In the genomic region with DNA sequence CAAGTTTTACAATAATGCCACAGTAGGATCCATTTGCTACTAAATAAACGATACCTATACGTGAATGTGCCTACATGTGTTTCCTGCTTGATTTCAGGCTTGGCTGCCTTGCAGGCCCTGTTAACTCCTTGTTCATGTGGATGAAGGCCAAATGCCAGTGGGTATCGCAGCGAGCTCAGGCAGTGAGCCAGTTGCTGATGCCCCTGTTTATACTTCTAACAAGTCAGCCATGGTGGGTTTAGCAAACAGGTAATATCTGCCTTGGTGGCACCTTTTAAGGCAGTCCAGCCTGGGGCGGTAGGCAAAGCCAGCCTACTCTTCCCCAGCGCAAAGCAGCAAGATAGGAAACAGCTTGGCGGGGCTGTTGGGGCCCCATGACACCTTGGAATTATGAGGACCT, we compare ENCODE assay signal across 21 mouse cellular contexts.
DNase-seq lines count a peak whose midpoint lies in the region; TF ChIP-seq lines count a peak whose summit lies in the region.
"Had no signal": no experiment of that assay in that cellular context is flagged by ENCODE, and none has a peak within 500 bp of the region (broad histone marks: within the 10 kb centered on the region; RNA-seq: fewer than 3 reads in every experiment).

No protein-coding gene starts in this region.

- H3K4me1 ChIP-seq in E14TG2a.4 (replicated peaks; ENCODE audit: low read depth, low read length) (peaks cover 18% of the 10 kb centered on the region), ES-Bruce4 (ENCODE audit: control insufficient read depth, insufficient read depth, low read length) (no peaks in the 10 kb centered on the region)
- H3K4me1 ChIP-seq: embryonic facial prominence, embryonic 15.5 days; forebrain, embryonic 15.5 days; intestine, embryonic 15.5 days had no signal

- TF ChIP-seq EP300 in ES-Bruce4 (IDR thresholded peaks at IDR 0.05; ENCODE audit: insufficient read depth, low read depth, low read length), result no peak

- H3K27me3 ChIP-seq in E14TG2a.4 (ENCODE audit: insufficient read depth, low read length) (peaks cover 10% of the 10 kb centered on the region; the same call in 1 of the 2 replicates), ES-Bruce4 (ENCODE audit: control insufficient read depth, insufficient read depth, low read length, poor library complexity, severe bottlenecking) (no peaks in the 10 kb centered on the region)
- H3K27me3 ChIP-seq: embryonic facial prominence, embryonic 15.5 days; forebrain, embryonic 15.5 days; heart, embryonic 15.5 days; intestine, embryonic 15.5 days had no signal

- no peak overlapping the region for H3K9ac ChIP-seq in ES-Bruce4 (ENCODE audit: low read depth, poor library complexity, severe bottlenecking)
- H3K9ac ChIP-seq: embryonic facial prominence, embryonic 15.5 days; forebrain, embryonic 15.5 days; heart, embryonic 15.5 days; hindbrain, embryonic 14.5 days; intestine, embryonic 15.5 days had no signal

- H3K27ac ChIP-seq in ES-Bruce4 (ENCODE audit: insufficient read depth, low read length), result no peak overlapping the region
- H3K27ac ChIP-seq: embryonic facial prominence, embryonic 15.5 days; forebrain, embryonic 10.5 days; forebrain, embryonic 15.5 days; heart, embryonic 10.5 days; heart, embryonic 15.5 days; hindbrain, embryonic 14.5 days; intestine, embryonic 15.5 days had no signal

- H3K9me3 ChIP-seq in E14TG2a.4 (ENCODE audit: low read length) (no peaks in the 10 kb centered on the region), ES-Bruce4 (replicated peaks; ENCODE audit: control insufficient read depth, insufficient read depth, low read length, poor library complexity, severe bottlenecking) (no peaks in the 10 kb centered on the region)
- H3K9me3 ChIP-seq: embryonic facial prominence, embryonic 15.5 days; forebrain, embryonic 10.5 days; forebrain, embryonic 15.5 days; heart, embryonic 10.5 days; heart, embryonic 15.5 days; intestine, embryonic 15.5 days had no signal

- TF ChIP-seq CTCF in E14TG2a.4 (conservative IDR thresholded peaks at IDR 0.05; ENCODE audit: low read length) (no peak), ES-Bruce4 (IDR thresholded peaks at IDR 0.05; ENCODE audit: low read depth, low read length) (no peak)

- H3K36me3 ChIP-seq in E14TG2a.4 (ENCODE audit: insufficient read depth, low read length) (no peaks in the 10 kb centered on the region), ES-Bruce4 (ENCODE audit: control insufficient read depth, insufficient read depth, low read length, poor library complexity, severe bottlenecking) (no peaks in the 10 kb centered on the region)
- H3K36me3 ChIP-seq: embryonic facial prominence, embryonic 15.5 days; forebrain, embryonic 10.5 days; forebrain, embryonic 15.5 days; intestine, embryonic 15.5 days had no signal

- peak; percentile 71 for DNase-seq in cerebellum, adult 9-10 months
- peak; percentile 64 to 66 for DNase-seq in cerebellum, postnatal 25 days
- no peak for DNase-seq in MN1 (ENCODE audit: low spot score)
- no peak for DNase-seq in retina, postnatal 1 day
- no peak for DNase-seq in left cerebral cortex, adult 18-20 months (ENCODE audit: low spot score in 2 of 2)
- DNase-seq: adrenal gland, postnatal 14 days; embryo, embryonic 11 days; gastrocnemius, postnatal 10 days; heart, adult 18-20 months; heart, postnatal 14 days; kidney, adult 18-20 months had no signal

- peak overlapping the region; percentile 23; the same call in 1 of the 2 replicates for H3K4me3 ChIP-seq in E14TG2a.4 (replicated peaks; ENCODE audit: low read length)
- 0 out of 2 replicates have a peak overlapping the region, but pooled peaks have one; percentile 5 for H3K4me3 ChIP-seq in ES-Bruce4 (ENCODE audit: low read depth, low read length)
- H3K4me3 ChIP-seq: embryonic facial prominence, embryonic 15.5 days; erythroblast, embryonic 14.5 days; forebrain, embryonic 10.5 days; forebrain, embryonic 15.5 days; heart, embryonic 10.5 days; heart, embryonic 15.5 days; intestine, embryonic 15.5 days had no signal

- no peak for TF ChIP-seq POLR2A in ES-Bruce4 (IDR thresholded peaks at IDR 0.05; ENCODE audit: insufficient read depth, low read length)

Comparison
In these comparisons a context has a peak if more than half of its experiments do, and no peak if none do; other contexts are left out.
1. DNase-seq: peak in cerebellum, adult 9-10 months (single experiment) and cerebellum, postnatal 25 days (2 of 2); none in MN1 (single experiment), retina, postnatal 1 day (single experiment) and left cerebral cortex, adult 18-20 months (0 of 2).